ENCODE assay signal across 22 mouse cellular contexts in the genomic region with DNA sequence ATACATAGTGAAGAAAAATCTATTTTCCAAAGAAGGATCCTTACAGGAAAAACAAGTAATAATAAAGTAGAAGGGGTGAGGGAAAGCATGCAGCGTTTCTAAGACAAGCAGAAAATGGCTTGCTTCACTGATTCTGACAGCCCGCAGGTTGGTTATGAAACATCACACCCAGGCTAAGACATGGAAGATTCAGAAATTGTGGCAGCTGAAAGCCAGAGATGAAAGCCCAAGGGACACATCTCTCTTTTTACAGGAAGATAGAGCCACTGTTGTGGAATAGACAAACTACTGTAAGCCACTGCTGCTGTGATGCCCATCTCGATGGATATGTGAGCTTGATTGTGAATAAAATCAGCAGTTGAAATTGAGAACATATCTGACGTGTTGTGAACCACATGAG. TPM values are rescaled to one million over a fixed set of nuclear protein-coding genes. Genes with fewer than 3 reads are reported as not detected.
A peak's percentile ranks its signal among the peaks of the same experiment; 100 is the strongest.
DNase-seq lines count a peak whose midpoint lies in the region; ATAC-seq lines count a peak whose summit lies in the region.
"Had no signal": no experiment of that assay in that cellular context is flagged by ENCODE, and none has a peak within 500 bp of the region (broad histone marks: within the 10 kb centered on the region; RNA-seq: fewer than 3 reads in every experiment).

No protein-coding gene starts in this region.

- intact Hi-C loops in left cerebral cortex, postnatal 36 days (cut with DNase I) = no loop called here
- intact Hi-C loops in left cerebral cortex, postnatal 10 days (cut with DNase I) = no loop called here

- no peak for DNase-seq in heart, adult 18-20 months
- peak; percentile 15 to 17 for DNase-seq in left cerebral cortex, postnatal 36 days (ENCODE audit: low spot score in 2 of 2)
- DNase-seq in left cerebral cortex, postnatal 10 days (ENCODE audit: extremely low spot score in 1 of 2, low spot score in 2 of 2) = no peak
- peak; percentile 52 for DNase-seq in brain, adult 2 months (ENCODE audit: low read depth, low spot score)
- DNase-seq in retina, postnatal 1 day = peak; percentile 23
- DNase-seq in urinary bladder, postnatal 25 days (ENCODE audit: low spot score) = no peak
- DNase-seq: adrenal gland, postnatal 25 days; cerebellum, adult 11 months; cerebellum, adult 8-10 months; cerebellum, postnatal 14 days; gastrocnemius, adult 2 months; gastrocnemius, postnatal 25 days; heart, adult 11 months; heart, postnatal 36 days had no signal

- WGBS in heart, embryonic 12.5 days = 58% methylated on average over 4 of the region's 4 CpGs

- no peak overlapping the region for H3K4me3 ChIP-seq in heart, embryonic 12.5 days
- H3K4me3 ChIP-seq: embryonic facial prominence, embryonic 13.5 days; forebrain, embryonic 12.5 days; gastrocnemius, adult 2 months had no signal

- ATAC-seq in heart, embryonic 12.5 days (ENCODE audit: insufficient number of reproducible peaks, low FRiP score) = no peak
- ATAC-seq: activated CD4-positive, CD25-positive, alpha-beta regulatory T cell, adult 4 months; forebrain, embryonic 16.5 days; hindbrain, embryonic 16.5 days; Patski had no signal

- H3K27ac ChIP-seq in heart, embryonic 12.5 days (ENCODE audit: poor library complexity, severe bottlenecking) = peak overlapping the region; percentile 43; the same call in 1 of the 2 replicates
- H3K27ac ChIP-seq: embryonic facial prominence, embryonic 13.5 days; forebrain, embryonic 12.5 days; gastrocnemius, adult 2 months had no signal

- H3K4me2 ChIP-seq in heart, embryonic 12.5 days = no peak overlapping the region
- H3K4me2 ChIP-seq: embryonic facial prominence, embryonic 13.5 days; forebrain, embryonic 12.5 days had no signal

- H3K36me3 ChIP-seq in heart, embryonic 12.5 days = no peaks in the 10 kb centered on the region
- H3K36me3 ChIP-seq: embryonic facial prominence, embryonic 13.5 days; forebrain, embryonic 12.5 days had no signal

- H3K27me3 ChIP-seq in heart, embryonic 12.5 days (replicated peaks) = no peaks in the 10 kb centered on the region
- H3K27me3 ChIP-seq: embryonic facial prominence, embryonic 13.5 days; forebrain, embryonic 12.5 days had no signal

- no peak overlapping the region for H3K9ac ChIP-seq in heart, embryonic 12.5 days
- H3K9ac ChIP-seq: embryonic facial prominence, embryonic 13.5 days; forebrain, embryonic 12.5 days had no signal

- no peaks in the 10 kb centered on the region for H3K9me3 ChIP-seq in heart, embryonic 12.5 days (replicated peaks)
- H3K9me3 ChIP-seq: embryonic facial prominence, embryonic 13.5 days; forebrain, embryonic 12.5 days had no signal

- peaks cover 22% of the 10 kb centered on the region for H3K4me1 ChIP-seq in heart, embryonic 12.5 days (replicated peaks)
- H3K4me1 ChIP-seq: embryonic facial prominence, embryonic 13.5 days; forebrain, embryonic 12.5 days had no signal

RNA-seq across cellular contexts. Expression of gene Kcnq5, which starts 20.9 kb away (rescaled TPM):
- polyA plus RNA-seq in heart, embryonic 12.5 days (2016; fragmentation: Nextera tagmentation; extraction: Ambion mirVana) = 7.0 and 7.6 TPM in 2 replicates
- total RNA-seq in heart, adult 18-20 months (2021) = 1 to 10 TPM; 2.0 to 4.0 TPM
- total RNA-seq in left cerebral cortex, postnatal 36 days (2021) = 10 to 100 TPM; 81.0 to 83.6 TPM
- total RNA-seq in left cerebral cortex, postnatal 10 days (2021) = 10 to 100 TPM; 73.7 to 80.2 TPM
- polyA plus RNA-seq: C2C12 had no signal

Comparison
In these comparisons a context has a peak if more than half of its experiments do, and no peak if none do; other contexts are left out.
1. DNase-seq: peak in left cerebral cortex, postnatal 36 days (2 of 2), brain, adult 2 months (single experiment) and retina, postnatal 1 day (single experiment); none in heart, adult 18-20 months (0 of 2), left cerebral cortex, postnatal 10 days (0 of 2) and urinary bladder, postnatal 25 days (single experiment).
2. RNA of gene Kcnq5, which starts 20.9 kb away (total RNA-seq): 81.0 to 83.6 TPM in left cerebral cortex, postnatal 36 days and 73.7 to 80.2 TPM in left cerebral cortex, postnatal 10 days; 2.0 to 4.0 TPM in heart, adult 18-20 months; every median in the first group is over 10 times any median in the second.